Mouse (Mus musculus) common myeloid progenitor, adult 5-6 weeks (primary cell): ENCODE results near the gene Spata46. TPM values are rescaled to one million over a fixed set of nuclear protein-coding genes. Genes with fewer than 3 reads are reported as not detected.
A peak's percentile ranks its signal among the peaks of the same experiment; 100 is the strongest.

ENCODE experiments used
- ATAC-seq: replicated peaks from 2 replicates; pipeline ENCODE4 v1.8.0; 2016; ENCODE audit warnings: low read depth, mild to moderate bottlenecking, moderate TSS enrichment, inconsistent platforms; ENCODE audit not compliant: poor library complexity, severe bottlenecking
- total RNA-seq: library from RNA; stranded (forward); fragments of 200-1000, 187-1606 nt; gene quantifications from 2 replicates; pipeline ENCODE4 v1.2.3, GENCODE M21; 2017

The Spata46 gene
- total RNA-seq, 1 experiment from 2014 or later, result not detected

DNA sequence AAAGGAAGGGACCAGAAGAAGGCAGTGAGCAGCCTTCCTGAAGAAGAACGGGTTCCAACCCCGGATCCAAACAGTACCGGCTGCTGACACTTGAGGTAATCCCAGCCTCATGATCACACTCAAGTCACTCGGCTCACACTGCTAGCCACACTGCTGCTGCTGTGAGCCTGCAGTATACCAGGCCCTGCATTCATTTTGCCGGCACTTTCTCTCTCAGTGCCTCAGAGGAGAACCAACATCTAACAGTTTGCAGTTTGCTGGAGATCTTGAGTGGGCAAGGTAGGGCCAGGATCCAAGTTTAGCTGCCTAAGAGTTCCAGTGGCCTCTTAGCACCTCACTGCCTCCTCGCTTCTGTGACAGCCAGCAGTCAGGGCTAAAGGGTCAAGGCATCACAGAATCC lies 23.3 kb downstream of the Spata46 start:
- ATAC-seq, result no peak

DNA sequence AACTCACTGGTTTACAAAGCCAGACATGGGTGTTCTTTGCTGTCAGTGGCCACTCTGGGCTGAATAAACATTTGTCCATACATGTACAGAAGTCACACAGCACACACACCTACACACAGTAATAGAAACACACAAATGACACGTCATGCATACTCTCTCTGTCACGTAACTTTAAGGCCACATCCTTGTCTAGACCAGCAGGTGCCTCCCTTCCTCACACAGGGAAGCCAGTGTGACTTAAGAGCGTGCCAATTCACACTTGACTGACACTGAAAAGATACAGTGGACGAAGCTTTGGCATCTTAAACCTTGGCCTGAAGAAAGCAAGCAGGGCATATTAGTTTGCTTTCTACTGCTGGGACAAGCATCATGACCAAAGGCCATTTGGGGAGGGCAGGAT lies 24.2 kb downstream of the Spata46 start:
- no peak for ATAC-seq

DNA sequence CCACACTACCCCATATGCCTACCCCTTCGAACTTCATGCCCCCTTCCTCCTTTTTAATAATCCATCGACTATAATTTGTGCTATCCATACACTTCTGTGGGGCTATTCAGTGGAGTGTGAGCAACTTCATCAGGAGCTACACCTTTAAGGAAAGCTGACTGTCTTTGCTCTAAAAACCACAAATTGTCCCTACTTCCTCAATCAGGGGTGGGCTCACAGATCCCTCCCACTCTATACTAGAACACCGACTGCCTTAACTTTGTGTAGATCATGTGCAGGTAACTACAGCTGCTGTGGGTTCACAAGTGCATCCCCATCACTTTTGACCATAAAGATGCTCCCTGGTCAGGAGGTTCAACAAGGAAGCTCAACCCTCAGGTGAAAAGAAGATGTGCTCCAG lies 31.3 kb downstream of the Spata46 start:
- ATAC-seq, result peak; percentile 72

DNA sequence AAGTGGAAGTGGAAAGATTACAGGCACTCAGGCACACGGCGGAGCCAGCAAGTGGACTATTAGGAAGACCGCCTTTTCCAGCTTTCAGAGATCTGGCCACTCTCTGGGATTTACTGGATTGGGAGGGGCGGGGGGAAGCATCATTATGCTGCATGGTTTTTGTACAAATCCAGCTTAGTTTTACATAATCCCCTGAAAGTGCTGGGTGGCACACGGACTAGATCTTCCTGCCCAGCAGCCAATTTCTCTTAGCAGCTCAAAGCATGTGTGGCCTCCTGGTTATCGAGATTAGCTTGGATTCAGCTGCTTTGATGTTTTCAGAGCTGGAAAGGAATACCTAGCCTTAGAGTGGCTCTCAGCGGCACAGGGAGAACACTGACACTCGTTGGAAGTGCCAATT lies 34.5 kb downstream of the Spata46 start:
- ATAC-seq, result no peak

DNA sequence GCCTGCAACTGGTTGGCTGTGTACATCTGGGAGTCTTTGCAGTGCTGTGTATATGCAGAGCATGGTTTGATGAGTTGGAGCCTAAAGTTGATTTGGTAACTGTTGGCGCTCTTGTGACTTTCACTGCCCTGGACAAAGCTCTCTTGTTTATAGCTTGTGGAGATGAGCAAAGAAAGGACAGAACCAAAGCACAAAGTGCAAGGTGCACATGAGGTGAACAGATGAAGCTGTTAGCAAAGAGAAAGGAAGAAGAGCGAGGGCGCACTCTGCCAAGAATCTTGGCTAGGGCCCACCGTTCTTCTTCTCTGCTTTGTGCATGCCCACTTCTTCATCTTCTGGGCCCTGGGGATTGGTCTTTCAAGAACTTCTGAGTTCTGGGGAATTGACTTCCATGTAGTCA lies 35.3 kb downstream of the Spata46 start:
- no peak for ATAC-seq

DNA sequence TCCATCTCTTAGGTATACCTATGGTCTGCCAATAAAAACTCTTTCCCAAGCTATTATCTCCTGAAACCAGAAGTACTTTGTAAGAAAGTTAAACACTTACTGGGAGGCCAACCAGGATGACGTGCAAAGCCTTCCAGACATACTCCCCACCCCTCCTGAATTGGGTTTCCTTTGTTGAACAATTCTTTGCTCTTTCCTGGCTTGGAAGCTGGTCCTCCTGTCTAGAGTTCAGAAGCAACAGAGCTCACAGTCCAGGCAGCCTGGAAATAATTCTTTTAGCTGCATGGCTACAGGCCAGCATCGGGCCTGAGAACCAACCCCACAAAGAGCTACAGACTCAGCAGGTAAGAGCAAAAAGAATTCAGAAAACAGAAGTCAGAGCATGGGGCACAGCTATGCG lies 37.7 kb downstream of the Spata46 start:
- ATAC-seq, result no peak

DNA sequence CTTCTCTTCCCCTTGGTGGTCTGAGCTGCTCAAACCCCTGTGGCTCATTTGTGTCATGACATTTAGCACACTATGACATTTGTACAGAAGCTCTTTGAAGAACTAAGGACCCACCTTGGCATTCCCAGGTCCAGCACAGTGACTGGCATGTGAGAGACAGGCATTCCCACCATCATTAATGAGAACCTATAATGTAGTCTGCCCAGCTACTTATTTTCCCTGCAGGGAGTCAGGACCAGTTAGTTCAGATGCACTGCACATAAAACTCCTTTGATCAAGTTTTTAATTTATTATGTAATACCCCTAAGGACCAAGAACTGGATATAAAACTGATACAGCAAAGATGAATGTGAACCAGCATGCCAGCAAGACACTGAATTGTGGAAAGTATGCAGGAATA lies 42.5 kb downstream of the Spata46 start:
- no peak for ATAC-seq

DNA sequence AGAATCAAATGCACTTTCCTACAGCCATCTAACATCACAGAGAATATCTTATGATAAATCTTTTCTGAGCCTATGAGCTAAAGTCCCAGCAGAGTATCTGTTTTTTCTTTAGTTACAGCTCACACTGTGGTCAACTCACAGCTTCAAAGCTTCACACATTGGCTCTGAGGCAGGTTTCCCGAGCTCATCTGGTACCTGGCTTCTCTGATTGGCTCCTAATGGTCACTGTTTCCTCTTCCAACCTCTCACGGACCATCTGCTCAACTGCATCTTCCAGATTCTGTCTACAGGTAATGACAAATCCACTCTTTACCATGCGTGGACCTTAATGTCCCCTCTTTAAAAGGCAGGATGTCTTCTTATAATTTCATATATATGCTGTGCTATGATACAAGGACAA lies 44.7 kb downstream of the Spata46 start:
- no peak for ATAC-seq

DNA sequence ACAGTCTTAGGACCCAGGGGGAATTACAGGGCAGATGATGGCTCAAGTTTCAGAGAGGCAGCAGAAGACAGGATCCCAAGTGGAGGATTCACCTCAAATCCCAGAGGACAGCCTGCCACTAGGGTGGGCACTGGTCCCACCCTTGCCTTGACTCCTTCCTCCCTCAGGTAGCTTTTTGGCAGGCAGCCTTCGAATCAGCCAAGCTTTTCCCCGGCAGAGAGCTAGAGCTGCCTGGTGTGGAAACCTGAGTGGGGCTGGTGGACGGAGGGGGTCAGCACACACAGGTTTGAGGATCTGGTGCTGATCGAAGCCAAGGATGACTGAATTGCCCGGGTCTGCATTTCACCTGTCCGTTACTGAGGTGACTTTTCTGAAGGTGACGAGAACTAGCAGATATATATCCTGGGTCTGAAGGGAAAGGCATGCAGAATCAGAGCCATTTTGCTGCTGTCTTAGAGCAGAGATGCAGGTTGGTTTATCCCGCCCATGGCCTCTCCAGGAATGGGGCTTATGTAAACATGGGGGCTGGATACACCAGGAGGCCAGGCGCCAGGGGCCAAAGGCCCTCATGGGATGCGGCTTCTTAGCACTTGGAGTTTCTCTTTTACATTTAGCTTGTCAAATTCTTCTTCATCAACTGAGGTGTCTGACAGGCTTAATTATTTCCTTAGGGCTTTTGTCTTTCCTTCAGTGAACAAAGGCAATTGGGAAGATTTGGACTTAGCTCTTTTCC lies 51.7 kb downstream of the Spata46 start:
- ATAC-seq, result no peak

Other genes with a start within 250 kb of the Spata46 start
- gene Ddr2, start 198.0 kb upstream of the Spata46 start, total RNA-seq, result not detected in 2 replicates
- 64.9 and 91.7 TPM in 2 replicates for gene Uap1, start 133.8 kb upstream of the Spata46 start, total RNA-seq
- 60.8 and 71.6 TPM in 2 replicates for gene Uhmk1, start 93.4 kb upstream of the Spata46 start, total RNA-seq
- gene Sh2d1b2, start 76.1 kb upstream of the Spata46 start, total RNA-seq, result not detected in 2 replicates
- gene Sh2d1b1, start 31.5 kb upstream of the Spata46 start, total RNA-seq, result 1.3 and 2.5 TPM in 2 replicates
- gene Gm7694, start 2.5 kb upstream of the Spata46 start, total RNA-seq, result 2.9 and 5.0 TPM in 2 replicates